ENCODE assay signal across 11 mouse cellular contexts in genomic region chr1:142055207-142055606, GRCm38 (mm10).
"Had no signal": no experiment of that assay in that cellular context is flagged by ENCODE, and none has a peak within 500 bp of the region (broad histone marks: within the 10 kb centered on the region; RNA-seq: fewer than 3 reads in every experiment).

No protein-coding gene starts in this region.

- DNase-seq: kidney, adult 2 months; kidney, postnatal 25 days; layer of hippocampus, adult 9-11 months; left cerebral cortex, postnatal 4 days; liver, postnatal 0 days; lung, embryonic 14.5 days; retina, postnatal 1 day; thymus, postnatal 25 days had no signal

- ATAC-seq: intestine, embryonic 16.5 days; liver, postnatal 0 days; lung, postnatal 0 days; midbrain, embryonic 15.5 days had no signal
